Mouse (Mus musculus) spleen, adult 18-20 months (tissue): ENCODE results near the gene Ap4e1.
"Not testable (repeated sequence)": the region's sequence is repeated elsewhere in the genome, so short reads cannot be mapped to it uniquely, and the experiment has no call there.

Experiments used
- DNase-seq, 2 experiments: peaks; one replicate each; pipeline ENCODE4 v3.0.0; 2022; ENCODE audit warnings: mixed read lengths in 2 of 2

Ap4e1 gene

DNA sequence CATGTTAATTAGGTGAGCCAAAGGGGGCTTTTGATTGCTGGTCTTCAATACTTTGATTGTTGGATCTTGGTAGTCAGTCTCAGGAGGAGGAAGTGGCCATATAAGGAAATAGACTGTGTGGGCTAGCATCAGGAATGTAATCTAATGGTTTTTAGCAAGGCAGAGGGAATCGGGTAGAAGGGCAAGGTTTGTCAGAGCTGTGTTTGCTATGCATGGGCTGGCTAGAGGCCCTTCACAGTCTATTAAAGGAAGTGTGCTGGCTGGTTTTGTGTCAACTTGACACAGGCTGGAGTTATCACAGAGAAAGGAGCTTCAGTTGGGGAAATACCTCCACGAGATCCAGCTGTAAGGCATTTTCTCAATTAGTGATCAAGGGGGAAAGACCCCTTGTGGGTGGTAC, 70.5 kb downstream of the Ap4e1 start:
- DNase-seq: not testable (repeated sequence)

- DNase-seq: no peak
These were observed 71.5 kb downstream of the Ap4e1 start for GRCm38 (mm10) chr2:127079881-127080590.

GRCm38 (mm10) chr2:127080591-127081218, 72.2 kb downstream of the Ap4e1 start:
- DNase-seq: no peak

DNA sequence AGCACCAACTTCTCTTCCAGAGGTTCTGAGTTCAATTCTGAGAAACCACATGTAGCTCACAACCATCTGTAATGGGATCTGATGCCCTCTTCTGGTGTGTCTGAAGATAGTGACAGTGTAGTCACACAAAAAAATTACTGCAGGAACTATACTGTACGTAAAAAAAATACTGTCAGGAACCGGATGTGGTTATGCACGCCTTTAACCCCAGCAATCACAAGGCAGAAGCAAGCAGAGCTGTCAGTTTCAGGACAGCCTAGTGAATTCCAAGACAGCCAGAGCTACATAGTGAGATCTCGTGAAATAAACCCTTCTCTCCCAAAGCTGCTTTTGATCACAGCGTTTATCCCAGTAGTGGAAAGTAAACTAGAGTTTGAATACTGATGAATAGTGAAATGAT, 77.7 kb downstream of the Ap4e1 start:
- DNase-seq: no peak

DNA sequence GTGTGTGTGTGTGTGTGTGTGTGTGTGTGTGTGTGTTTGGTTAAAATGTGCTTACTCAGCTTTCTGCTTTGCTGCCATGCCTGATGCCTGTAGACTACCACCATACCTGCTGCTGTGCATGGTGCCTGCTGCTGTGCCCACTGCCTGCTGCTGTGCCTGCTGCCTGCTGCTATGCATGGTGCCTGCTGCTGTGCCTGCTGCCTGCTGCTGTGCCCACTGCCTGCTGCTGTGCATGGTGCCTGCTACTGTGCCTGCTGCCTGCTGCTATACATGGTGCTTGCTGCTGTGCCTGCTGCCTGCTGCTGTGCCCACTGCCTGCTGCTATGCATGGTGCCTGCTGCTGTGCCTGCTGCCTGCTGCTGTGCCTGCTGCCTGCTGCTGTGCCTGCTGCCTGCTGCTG, 81.6 kb downstream of the Ap4e1 start:
- not testable (repeated sequence) for DNase-seq

DNA sequence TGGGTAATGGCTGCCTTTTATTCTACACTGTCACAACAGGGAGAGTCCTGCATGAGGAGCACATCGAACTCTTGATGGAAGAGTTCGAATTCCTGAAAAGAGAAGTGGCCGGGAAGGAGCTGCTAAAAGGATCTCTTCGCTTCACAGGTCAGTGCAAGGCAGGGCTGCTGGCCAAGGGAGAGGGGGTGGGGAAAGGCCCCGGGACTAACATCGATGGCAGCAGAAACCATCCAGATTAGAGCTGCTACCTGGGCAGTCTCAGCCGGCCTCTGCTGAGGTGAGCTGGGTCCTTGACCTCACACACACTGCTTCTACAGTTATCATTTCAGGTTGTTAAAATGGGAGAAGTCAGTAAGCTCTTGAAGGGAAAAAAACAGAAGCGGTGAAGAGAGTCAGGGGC, 83.5 kb downstream of the Ap4e1 start:
- no peak for DNase-seq

DNA sequence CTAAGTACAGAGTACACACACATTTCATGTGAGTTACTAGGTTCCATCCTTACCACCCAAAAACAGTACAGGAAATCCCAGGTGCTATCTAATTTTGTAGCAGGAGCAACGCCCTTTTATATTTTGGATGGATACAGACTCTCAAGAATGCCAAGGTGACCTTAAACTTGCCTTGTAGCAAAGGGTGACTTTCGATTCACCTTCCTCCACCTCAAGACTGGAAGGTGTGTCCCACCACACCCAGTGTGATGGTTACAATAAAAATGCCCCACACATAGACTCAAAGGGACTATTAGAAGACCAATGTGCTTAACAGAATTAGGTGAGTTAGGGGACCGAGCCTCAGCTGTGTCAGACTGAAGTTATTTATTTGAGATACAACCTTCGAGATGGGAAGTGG, 100.5 kb downstream of the Ap4e1 start:
- no peak for DNase-seq
